Mouse (Mus musculus): ENCODE results near the gene Plcb3.

The Plcb3 gene

GRCm38 (mm10) chr19:6975537-6976521, at the start of gene Plcb3:
Plcb3 (minus strand) TSS chr19:6976470.
- DNase-seq: peak; percentile 77

- peak; percentile 58 for DNase-seq
Observed at GRCm38 (mm10) chr19:7020224-7020641, 44.0 kb upstream of the Plcb3 start.

- DNase-seq: no peak
Observed at GRCm38 (mm10) chr19:7019191-7019590, 42.9 kb upstream of the Plcb3 start, which contains the start of gene Fermt3. Fermt3 (minus strand) TSS chr19:7019469.

- no peak for DNase-seq
Observed at GRCm38 (mm10) chr19:7018546-7018945, 42.3 kb upstream of the Plcb3 start.

GRCm38 (mm10) chr19:7017541-7018457, 41.5 kb upstream of the Plcb3 start:
- DNase-seq: no peak

GRCm38 (mm10) chr19:7014481-7015135, 38.3 kb upstream of the Plcb3 start:
- DNase-seq: no peak

GRCm38 (mm10) chr19:7013984-7014383, 37.7 kb upstream of the Plcb3 start:
- no peak for DNase-seq

GRCm38 (mm10) chr19:7012426-7012825, 36.2 kb upstream of the Plcb3 start:
- DNase-seq: no peak

- DNase-seq: no peak
Observed at GRCm38 (mm10) chr19:7006892-7007593, 30.8 kb upstream of the Plcb3 start.

- DNase-seq: no peak
Observed at GRCm38 (mm10) chr19:6999360-7000063, 23.2 kb upstream of the Plcb3 start.

- peak; percentile 52 for DNase-seq
Observed at GRCm38 (mm10) chr19:6997721-6998290, 21.5 kb upstream of the Plcb3 start.

GRCm38 (mm10) chr19:6996006-6996405, 19.7 kb upstream of the Plcb3 start, which contains the start of the genes Nudt22 and Trpt1:
Nudt22 (minus strand) TSS chr19:6996117.
Trpt1 (plus strand) TSS chr19:6996131.
- peak; percentile 92 for DNase-seq

GRCm38 (mm10) chr19:6995255-6995991, 19.2 kb upstream of the Plcb3 start:
- peak; percentile 76 for DNase-seq

- DNase-seq: peak; percentile 48
Observed at GRCm38 (mm10) chr19:6994489-6994888, 18.2 kb upstream of the Plcb3 start.

GRCm38 (mm10) chr19:6994002-6994401, 17.7 kb upstream of the Plcb3 start:
- peak; percentile 46 for DNase-seq

- DNase-seq: peak; percentile 52
Observed at GRCm38 (mm10) chr19:6993011-6993770, 16.9 kb upstream of the Plcb3 start.

- peak; percentile 97 for DNase-seq
Observed at GRCm38 (mm10) chr19:6992011-6992858, 16.0 kb upstream of the Plcb3 start, which contains the start of gene Dnajc4. Dnajc4 (minus strand) TSS chr19:6992572.

GRCm38 (mm10) chr19:6991166-6991565, 14.9 kb upstream of the Plcb3 start:
- DNase-seq: peak; percentile 51

All from cerebellum, adult 9-11 months (tissue).